Mouse (Mus musculus): ENCODE measurements around the gene Castor1. TPM values are rescaled to one million over a fixed set of nuclear protein-coding genes. Genes with fewer than 3 reads are reported as not detected.

The Castor1 gene
- polyA plus RNA-seq, 2 experiments from 2014 or later, result 37.5 to 42.0 TPM

GRCm38 (mm10) chr11:4264066-4264465 is 46.0 kb downstream of the Castor1 start:
- no peak for ATAC-seq

- ATAC-seq, result no peak
Measured at GRCm38 (mm10) chr11:4266271-4267201, 48.5 kb downstream of the Castor1 start.

GRCm38 (mm10) chr11:4267202-4267578 is 49.2 kb downstream of the Castor1 start:
- ATAC-seq, result no peak

GRCm38 (mm10) chr11:4268500-4268899 is 50.5 kb downstream of the Castor1 start:
- ATAC-seq, result peak; percentile 76

GRCm38 (mm10) chr11:4270744-4271459 is 52.9 kb downstream of the Castor1 start:
- ATAC-seq, result no peak

- no peak for ATAC-seq
Measured at GRCm38 (mm10) chr11:4271544-4271943, 53.5 kb downstream of the Castor1 start.

Other genes starting within 250 kb of the Castor1 start
- not detected for gene 4930556J24Rik, start 241.4 kb upstream of the Castor1 start, polyA plus RNA-seq (2017; shearing (Covaris generic))
- gene Gal3st1, start 234.6 kb upstream of the Castor1 start, polyA plus RNA-seq (2017; shearing (Covaris generic)), result not detected
- not detected for gene Sec14l4, start 186.8 kb upstream of the Castor1 start, polyA plus RNA-seq (2017; shearing (Covaris generic))
- gene Sec14l3, start 153.4 kb upstream of the Castor1 start, polyA plus RNA-seq (2017; shearing (Covaris generic)), result not detected
- gene Mtfp1, start 122.8 kb upstream of the Castor1 start, polyA plus RNA-seq (2017; shearing (Covaris generic)), result 1 to 10 TPM; 1.4 to 2.8 TPM
- 1 to 10 TPM in 1 of 2 experiments, under 1 TPM in 1; 0.48 to 1.2 TPM for gene Sec14l2, start 94.8 kb upstream of the Castor1 start, polyA plus RNA-seq (2017; shearing (Covaris generic))
- gene Rnf215, start 83.0 kb upstream of the Castor1 start, polyA plus RNA-seq (2017; shearing (Covaris generic)), result 10 to 100 TPM in 1 of 2 experiments, 1 to 10 TPM in 1; 8.8 to 11.5 TPM
- 1 to 10 TPM; 1.4 to 2.7 TPM for gene Ccdc157, start 57.9 kb upstream of the Castor1 start, polyA plus RNA-seq (2017; shearing (Covaris generic))
- 10 to 100 TPM; 49.6 to 53.0 TPM for gene Sf3a1, start 57.9 kb upstream of the Castor1 start, polyA plus RNA-seq (2017; shearing (Covaris generic))
- gene Tbc1d10a, start 31.4 kb upstream of the Castor1 start, polyA plus RNA-seq (2017; shearing (Covaris generic)), result 10 to 100 TPM; 23.8 to 25.6 TPM
- 10 to 100 TPM; 18.0 to 19.8 TPM for gene Osm, start 18.2 kb downstream of the Castor1 start, polyA plus RNA-seq (2017; shearing (Covaris generic))
- gene Lif, start 39.3 kb downstream of the Castor1 start, polyA plus RNA-seq (2017; shearing (Covaris generic)), result 1 to 10 TPM; 2.9 to 6.6 TPM
- 1 to 10 TPM in 1 of 2 experiments, under 1 TPM in 1; 0.46 to 1.0 TPM for gene Hormad2, start 222.9 kb downstream of the Castor1 start, polyA plus RNA-seq (2017; shearing (Covaris generic))